Mouse (Mus musculus) B cell, adult 62 days (primary cell): Measurements from ENCODE around the gene Usp28. TPM values are rescaled to one million over a fixed set of nuclear protein-coding genes. Genes with fewer than 3 reads are reported as not detected.

ENCODE experiments used
- total RNA-seq: library from RNA; stranded (reverse); gene quantifications from 4 replicates; pipeline ENCODE4 v1.2.4, GENCODE M21; 2023

Usp28 gene
- total RNA-seq: 40.3 to 56.2 TPM (median 44.4 TPM) in 4 replicates

GRCm38 (mm10) chr9:48984845-48985707, at the start of gene Usp28:
TSS of gene Usp28 (plus strand) at chr9:48985375.

GRCm38 (mm10) chr9:48964587-48965040, 20.6 kb upstream of the Usp28 start, which contains the start of gene Htr3b:
TSS of gene Htr3b (minus strand) at chr9:48964990.

GRCm38 (mm10) chr9:49055333-49056205, 70.4 kb downstream of the Usp28 start, which contains the start of gene Zw10:
TSS of gene Zw10 (plus strand) at chr9:49055613.

GRCm38 (mm10) chr9:49081107-49081506, 95.9 kb downstream of the Usp28 start, which contains the start of gene Tmprss5:
TSS of gene Tmprss5 (plus strand) at chr9:49081260.

Other genes with a start within 250 kb of the Usp28 start
- 0.22 TPM in 1 of 4 replicates, not detected in the others for gene Zbtb16, start 149.2 kb upstream of the Usp28 start, total RNA-seq
- not detected in 4 replicates for gene Htr3a, start 74.3 kb upstream of the Usp28 start, total RNA-seq
- gene Htr3b, start 20.4 kb upstream of the Usp28 start, total RNA-seq: not detected in 4 replicates
- 41.8 to 47.2 TPM (median 45.3 TPM) in 4 replicates for gene Zw10, start 70.2 kb downstream of the Usp28 start, total RNA-seq
- gene Tmprss5, start 95.9 kb downstream of the Usp28 start, total RNA-seq: not detected in 4 replicates